Mouse (Mus musculus) frontal cortex, postnatal 25 days (tissue): ENCODE measurements around the gene Pdlim7.

ENCODE experiments used
- DNase-seq, 2 experiments: peaks; one replicate each; pipeline ENCODE4 v3.0.0; 2022; ENCODE audit warnings: low spot score in 2 of 2

Pdlim7 gene

DNA sequence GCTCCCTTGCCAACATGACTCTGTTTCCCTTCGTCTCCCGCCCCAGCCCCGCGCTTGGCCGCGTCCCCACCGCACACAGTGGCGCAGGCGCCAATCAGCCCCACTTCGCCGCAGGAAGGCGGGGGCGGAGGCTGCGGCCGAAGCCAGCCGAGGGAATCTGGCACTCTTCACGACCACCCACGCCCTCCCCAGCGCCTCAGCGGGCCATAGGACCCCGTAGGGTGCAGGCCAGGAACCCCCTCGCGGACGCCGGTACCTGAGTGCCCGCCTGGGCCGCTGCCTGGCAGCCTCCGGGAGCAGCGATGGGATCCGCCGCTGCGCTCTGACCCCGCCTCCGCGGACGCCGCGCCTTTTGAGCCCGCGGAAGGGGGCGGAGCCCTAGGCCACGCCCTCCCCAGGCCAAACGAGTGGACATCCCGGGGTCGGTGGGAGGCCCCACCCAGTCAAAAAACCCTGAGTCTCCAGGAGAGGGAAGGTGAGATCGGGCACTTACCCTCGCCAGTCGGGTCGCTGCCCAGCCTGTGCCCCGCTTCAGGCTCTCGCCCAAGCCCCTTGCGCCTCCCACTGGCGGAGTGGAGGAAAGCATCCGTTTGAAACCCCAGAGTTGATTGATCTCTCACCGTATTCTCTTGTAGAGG lies at the start of gene Pdlim7:
Pdlim7 (minus strand) TSS at position 566 of the 638 bp plus-strand sequence.
- peak; percentile 76 to 80 for DNase-seq

DNA sequence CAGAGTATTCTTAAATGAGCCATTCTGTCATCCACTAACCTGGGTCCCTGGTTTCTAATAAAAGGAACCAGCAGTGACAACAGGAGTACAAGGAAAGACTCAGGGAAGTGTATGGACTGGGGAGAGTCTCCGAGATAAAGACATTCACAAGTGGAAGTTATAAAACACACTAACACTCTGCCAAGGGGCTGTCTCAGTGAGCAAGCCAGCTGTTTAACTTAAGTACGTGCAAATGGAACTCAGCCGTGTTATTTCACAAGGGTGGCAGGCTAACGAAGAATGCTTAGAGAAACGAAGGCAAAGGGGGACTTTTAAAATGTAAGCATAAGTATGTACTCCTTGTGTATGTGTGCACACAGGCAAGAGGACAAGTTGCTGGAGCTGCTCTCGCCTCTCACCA lies 44.0 kb upstream of the Pdlim7 start:
- DNase-seq: no peak

DNA sequence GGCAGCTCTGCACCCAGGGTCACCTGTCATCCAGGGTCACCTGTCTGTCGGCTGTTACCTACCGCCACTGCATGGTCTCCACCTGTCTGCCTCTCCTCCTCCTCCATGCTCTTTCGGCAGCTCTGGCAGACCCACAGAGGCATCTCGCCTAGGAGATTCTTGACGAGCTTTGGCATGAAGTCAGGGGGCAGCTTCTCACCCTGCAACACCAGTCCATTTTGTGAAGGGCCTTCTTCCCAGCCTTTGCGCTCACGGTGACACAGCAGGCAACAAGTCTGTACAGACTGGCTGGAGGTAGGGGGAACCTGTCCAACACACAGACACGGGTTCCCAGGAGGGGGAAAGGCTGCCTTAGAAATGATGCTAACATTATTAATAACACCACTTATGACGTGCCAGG lies 42.4 kb upstream of the Pdlim7 start:
- DNase-seq: no peak

DNA sequence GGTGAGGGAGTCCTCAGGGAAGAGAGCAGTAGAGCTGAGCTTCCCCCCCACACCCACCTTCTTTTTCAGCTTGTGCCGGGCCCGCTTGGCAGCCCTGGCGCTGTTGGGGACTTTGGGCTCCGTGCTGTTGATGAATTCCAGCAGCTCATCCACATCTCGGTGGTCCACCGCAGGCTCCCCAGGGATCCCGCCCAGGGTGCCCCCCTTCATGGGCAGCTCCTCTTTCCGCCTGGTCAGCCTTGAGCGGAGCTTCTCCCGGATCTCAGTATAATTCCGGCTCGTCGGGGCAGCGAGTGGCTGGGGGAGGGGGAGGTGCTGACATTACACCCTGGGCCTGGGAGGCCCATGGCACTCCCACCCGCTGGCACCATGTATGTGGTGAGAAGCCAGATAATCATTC lies 35.6 kb upstream of the Pdlim7 start:
- DNase-seq: no peak

DNA sequence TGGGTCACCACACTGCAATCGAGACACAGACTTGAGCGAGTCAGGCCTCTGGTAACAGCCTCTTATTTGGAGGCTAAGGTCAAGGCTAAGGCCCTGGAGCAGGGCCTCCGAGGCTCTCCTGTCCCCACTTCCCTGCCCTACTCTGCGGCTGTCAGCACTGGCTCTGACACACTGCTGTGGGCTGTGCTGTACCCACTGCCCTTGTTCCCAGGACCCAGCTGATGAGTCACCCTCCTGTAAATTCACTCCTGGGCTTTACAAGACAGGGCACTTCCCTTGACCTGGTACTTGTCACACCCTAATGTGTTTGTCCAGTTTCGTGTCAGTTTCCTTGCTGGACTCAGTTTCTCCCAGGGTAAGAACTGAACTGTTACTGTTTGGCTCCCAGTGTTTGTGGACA lies 35.0 kb upstream of the Pdlim7 start:
- DNase-seq: no peak

DNA sequence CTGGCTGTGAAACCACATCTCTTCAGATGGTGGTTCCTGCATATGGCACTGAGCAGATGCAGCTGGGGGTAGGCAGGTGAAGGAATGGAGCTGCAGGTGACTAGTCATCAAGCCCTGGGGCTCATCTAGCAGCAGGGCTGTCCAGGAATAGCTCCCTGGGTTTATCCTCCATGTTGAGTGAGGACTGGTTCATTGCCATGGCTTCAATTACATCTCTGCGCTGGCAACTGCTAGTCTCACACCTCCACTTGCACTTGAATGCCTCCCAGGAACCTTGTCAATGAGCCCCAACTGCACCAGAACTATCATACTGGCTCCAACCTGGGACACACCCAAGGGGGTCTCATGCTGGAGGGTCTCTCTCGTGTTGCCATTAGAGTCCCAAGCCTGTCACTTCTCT lies 34.4 kb upstream of the Pdlim7 start:
- no peak for DNase-seq

DNA sequence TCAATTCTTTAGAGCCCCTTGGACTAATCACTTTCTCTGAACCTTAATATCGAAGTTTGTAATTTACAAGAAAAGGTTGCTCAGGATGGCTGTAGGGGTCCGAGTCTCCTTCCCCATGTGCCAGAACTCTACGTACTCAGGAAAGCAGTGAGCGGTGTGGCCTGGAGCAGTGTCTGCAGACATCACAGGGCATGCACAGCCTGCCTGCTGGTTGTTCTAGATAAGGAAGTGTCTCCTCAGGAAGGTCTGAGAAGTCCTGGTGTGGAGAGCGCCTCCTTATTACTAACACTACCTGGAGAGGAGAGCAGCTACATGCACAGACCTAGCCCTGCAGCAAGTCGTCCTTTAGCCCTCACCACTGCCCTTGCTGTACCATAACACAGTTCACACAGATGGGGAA lies 31.3 kb upstream of the Pdlim7 start:
- DNase-seq: no peak

DNA sequence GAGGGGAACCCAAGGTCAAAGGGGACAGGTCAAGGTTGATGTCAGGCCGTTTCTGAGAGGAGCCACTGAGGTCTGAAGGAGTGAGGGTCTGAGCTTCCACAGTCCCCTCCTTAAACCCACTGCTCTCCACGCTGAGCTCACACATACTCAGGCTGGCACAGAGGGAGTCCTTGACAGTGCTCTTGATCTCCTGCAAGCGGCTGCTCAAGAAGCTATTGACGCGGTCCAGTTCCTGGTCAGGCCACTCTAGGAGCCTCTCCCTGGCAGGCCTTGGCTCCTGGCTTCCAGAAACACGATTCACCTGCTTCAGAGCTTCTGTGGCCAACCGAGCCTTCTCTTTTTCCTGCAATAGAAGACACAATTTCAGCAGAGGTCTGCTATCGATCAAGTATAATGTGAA lies 30.0 kb upstream of the Pdlim7 start:
- no peak for DNase-seq

DNA sequence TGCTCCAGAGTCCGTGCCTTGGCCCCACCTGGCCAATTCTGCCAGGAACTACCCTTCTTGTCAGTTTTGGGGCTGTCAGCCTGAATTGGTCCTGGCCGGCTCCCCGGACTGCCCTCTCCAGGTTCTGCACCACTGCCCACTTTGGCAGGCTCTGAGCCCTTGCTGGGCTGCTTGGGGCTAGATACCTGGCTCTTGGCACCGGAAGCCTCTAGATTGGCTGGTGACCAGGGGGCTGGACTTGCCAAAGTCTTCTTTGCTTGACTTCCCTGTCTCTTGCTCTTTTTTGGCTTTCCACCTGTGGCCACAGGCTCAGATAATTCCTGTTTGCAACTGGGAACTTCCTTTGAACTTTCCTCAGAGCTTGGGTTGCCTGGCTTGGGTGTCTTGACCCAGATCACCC lies 29.4 kb upstream of the Pdlim7 start:
- DNase-seq: no peak

DNA sequence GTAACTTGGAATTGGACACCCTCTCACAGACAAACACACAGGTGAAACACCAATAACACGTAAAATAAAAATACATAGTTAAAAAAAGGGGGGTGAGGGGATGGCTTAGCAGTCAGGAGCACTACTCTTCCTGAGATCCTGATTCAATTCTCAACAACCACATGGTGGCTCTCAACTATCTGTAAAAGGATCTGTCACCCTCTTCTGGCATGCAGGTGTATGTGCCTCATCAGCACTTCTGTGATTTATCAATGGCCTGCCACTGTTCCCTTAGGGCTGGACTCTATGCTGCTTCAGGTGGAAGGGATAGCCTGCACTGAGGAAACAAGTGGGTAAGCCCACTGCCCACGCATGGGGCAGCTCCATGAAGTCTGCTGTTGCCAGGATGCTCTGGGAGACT lies 27.5 kb upstream of the Pdlim7 start:
- no peak for DNase-seq

DNA sequence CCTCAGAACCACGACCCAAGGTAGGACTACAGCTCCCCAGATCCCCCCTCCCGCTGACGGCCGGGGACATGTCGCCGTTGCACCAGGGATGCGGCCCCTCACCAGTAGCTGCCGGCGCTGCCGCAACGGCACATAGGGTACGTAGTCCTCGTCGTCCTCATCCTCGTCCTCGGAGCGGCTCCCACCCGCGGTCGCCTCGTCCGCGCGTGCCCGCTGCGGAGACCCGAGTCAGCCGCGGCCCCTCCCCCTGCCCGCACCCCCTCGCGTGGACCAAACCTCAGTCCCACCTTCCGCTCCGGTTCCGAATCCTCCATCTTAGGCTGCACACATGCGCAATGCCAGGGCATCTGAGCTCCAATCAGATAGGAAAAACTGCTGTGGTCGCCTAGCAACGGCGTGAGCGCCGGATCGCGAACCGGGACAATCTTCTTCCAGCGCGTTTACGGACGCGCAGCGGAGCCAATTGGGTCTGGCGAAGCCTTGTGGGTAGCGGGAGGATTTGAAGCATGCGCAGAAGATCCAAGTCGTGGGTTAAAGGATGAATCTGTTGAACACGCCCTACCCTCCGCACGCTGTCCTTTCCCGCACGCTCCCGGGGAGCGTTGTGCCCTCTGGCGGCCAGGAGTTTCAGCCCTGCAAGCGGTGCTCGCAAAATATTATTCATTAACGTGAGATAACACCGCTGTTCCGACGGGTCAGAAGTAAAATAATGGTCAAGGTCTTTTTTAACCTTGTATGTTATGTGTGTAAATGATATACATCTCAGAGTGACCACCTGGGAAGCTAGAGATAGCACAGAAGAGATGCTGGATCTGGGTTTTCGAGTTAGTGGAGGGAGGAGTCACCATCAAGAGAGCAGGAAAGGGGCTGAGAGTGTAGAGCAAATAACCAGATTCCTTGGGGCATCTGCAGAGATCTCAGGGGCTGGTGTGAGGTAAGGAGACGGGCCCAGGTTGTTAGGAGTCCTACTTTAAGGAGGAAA lies 23.0 kb upstream of the Pdlim7 start, which contains the start of gene Ddx41:
Ddx41 (minus strand) TSS at position 465 of the 982 bp plus-strand sequence.
- DNase-seq: peak; percentile 99 to 100

DNA sequence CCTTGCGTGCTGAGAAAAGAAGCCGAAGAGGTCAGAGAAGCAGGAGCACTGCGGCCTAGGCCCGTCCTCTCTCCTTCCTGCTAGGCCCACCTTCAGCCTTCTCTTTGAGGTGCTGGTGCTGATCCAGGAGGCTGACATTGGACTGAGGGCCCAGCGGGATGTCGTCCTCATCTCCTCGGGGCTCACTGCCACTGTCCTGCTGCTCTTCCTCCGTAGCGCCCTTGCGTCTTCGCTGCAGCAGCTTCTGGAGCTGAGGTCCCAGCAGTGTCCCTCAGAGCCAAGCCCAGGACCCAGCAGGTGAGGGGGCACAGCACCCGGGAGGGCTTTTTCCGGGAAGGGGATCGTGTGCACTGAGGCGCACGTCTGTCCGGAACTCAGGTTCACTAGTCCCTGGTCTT lies 22.3 kb upstream of the Pdlim7 start:
- DNase-seq: no peak

DNA sequence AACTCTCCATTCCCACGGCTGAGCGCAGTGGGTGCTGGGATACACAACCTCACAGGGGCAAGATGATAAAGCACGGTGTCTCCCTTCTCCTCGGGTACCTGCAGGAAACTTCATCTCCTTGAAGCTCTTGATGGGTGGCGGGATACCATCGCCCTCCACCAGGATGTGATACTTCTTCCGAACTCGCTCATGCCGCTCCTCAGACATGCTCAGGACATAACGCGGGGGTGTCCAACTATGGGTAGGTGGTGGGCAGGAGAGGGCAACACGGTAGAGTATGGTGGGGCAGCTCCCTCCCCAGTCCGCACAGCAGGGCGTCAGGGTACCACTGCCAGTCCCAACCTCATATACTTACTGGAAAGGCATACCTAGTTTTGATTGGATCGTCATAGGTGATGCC lies 21.7 kb upstream of the Pdlim7 start:
- DNase-seq: no peak

DNA sequence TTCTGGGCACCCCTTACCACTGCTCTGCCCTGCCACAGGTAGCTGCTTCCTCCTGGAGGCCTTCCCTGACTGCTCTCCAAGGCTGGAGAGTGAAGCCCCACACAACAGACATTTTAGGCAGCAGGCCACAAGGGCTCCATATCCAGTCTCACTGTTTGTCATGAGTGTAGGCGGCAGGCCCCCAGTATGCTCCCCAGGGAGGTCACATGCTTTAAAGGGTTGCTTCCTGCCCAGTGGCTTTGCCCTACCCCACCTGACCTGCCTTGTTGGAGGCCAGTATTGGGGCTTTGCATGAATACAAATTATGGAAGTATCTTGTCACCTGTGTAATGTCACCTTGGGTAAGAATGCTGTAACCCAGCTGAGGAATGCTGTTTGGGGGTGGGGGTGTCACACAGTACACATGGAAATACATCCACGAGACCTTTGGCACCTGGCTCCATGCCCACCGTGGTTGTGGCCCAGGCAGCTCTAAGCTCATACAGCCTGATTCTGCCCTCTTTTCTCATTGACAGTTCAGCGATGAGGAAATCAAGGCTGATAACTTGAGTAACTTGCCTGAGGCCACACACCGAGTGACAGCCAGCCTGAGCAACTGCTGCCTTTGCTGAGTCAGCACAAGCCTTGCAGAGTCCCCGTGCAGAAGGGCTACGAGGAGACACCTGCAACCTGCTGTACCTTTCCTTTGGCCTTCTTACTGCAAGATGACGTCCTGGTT lies 15.9 kb upstream of the Pdlim7 start, which contains the start of gene Dok3:
Dok3 (minus strand) TSS at position 99 of the 718 bp plus-strand sequence.
- no peak for DNase-seq

DNA sequence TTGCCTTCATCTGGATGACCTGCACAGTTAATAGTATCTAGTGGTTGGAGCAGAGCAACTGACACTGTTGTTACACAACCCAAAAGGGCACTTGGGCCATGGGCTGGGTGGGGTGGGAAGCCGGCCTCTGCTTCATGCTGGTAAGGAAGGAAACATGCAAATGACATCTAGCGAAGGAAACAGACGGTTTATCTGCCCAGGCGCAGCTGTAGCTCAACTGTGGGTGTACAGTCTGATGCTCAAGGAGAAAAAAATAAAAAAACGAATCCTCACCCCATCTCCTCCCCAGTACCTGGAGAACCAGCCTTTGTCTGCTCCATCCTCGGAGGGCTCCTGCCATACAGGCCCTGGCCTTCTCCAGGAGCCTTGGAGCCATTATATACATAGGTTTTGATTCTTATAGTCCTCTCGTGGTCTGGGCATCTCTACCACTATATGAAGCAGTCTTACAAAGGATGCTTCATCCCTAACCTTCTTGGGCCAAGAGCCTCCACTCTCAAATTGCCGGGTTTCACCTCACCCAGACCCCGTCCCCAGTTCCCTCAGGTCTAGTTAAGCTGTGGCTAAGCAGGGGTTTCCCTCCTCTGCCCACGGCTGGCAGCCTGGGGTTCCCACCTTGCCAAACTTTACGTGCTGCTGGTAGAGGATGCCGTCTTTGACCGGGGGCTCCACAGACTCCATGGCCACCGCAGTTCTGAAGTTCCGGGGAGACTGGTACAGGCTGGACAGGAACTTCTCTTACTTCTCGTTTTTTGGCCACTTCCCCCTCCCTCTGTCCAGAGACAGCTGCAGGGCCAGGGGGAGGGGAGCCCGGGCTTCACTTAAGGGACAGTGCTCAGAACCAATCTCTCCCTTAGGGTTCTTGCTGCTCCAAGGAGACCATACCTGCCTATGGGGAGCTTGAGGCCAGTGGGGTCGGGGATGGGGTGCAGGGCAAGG lies 14.6 kb upstream of the Pdlim7 start:
- no peak for DNase-seq

DNA sequence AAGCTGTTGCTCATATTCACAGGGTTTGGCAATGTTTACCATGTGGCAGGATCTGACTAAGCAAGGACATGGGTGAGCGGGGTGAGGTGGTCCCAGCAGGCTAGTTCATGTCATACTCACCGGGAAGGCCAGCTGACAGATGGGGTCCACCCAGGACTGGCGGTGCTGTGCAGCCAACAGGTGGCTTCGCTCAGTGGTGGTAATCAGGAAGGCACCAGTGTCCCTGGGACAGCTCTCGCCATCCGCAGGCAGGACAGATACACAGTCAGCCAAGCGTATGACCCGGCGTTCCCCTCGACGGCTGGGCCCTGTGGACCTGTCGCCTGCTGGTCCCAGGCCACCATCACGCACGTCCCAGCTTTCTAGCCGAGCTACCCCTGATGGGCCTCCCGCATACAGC lies 13.7 kb upstream of the Pdlim7 start:
- no peak for DNase-seq

DNA sequence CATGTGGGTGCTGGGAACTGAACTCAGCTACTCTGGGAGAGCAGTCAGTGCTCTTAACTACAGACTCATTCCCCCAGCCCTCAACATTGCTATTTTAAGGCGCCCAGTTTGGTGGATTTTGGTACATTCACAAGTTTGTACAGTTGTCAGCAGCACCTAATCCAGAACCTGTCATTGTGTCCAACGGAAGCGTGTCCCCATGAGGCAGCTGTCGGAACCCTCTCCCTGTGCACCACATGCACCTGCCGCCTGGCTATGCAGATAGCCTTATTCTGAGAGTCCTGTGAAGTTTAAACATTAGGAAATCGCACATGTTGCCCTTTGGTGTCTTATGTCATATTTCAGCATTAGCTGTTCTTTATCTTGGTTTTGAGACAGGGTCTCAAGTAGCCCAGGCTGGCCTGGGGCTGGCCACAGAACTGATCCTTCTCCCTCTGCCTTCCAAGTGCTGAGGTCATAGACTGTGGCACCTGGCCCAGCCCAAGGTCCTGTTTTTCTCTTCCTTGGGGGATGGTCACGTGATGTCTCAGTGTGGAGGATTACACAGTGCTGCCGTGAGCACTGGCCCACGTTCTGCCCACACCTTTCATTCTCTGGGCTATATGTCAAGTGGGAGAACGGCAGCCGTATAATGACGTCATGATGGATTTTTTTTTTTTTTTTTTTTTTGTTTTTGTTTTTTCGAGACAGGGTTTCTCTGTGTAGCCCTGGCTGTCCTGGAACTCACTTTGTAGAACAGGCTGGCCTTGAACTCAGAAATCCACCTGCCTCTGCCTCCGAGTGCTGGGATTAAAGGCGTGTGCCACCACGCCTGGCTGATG lies 12.5 kb upstream of the Pdlim7 start:
- DNase-seq: no peak

DNA sequence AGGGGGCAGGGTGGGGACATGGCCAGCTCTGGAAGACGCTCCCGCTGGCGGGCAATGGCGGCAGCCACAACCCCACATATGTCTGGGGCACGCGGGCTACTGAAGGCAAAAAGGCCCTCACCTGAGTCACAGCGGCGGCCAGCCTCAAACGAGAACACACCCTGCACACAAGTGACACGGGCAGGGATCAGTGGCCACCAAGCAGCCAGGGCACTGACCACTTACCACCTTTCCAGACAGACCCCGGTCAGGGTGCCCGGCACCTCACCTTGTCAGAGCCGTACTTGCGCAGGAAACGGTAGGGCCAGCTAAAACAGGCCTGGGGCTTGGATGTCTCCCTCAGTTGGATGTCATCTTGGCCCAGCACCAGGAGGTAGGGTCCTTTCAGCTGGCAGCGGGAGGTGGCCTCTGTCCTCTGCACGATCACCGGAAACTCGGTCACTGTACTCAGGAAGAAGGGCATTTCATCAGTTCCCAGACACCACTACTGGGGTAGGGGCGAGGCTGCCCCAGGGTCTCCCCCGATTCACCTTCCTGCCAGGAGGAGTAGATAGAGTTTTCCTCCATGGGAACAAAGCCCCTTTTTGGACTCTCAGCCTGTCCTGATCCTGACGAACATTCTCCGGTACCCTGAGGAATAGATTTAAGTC lies 10.6 kb upstream of the Pdlim7 start:
- no peak for DNase-seq

DNA sequence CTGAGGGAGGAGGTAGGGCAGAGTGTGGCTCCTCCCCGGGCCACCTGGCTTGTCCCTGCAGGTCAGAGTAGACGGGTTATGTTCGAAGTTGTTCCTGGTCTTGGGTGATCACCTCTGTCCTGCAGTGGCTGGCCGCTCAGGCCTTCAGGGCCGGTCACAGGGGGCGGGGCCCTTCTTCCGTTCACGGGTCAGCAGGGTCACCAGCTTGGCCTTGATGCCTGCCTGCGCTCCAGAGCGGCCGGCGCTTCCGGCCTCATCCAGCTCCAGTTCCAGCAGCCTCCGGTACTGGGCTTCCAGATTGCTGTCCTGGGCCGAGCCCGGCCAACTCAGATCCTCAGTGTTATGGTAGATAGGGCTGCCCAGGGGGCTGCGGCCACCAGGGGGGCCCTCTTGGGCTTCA lies 9.8 kb upstream of the Pdlim7 start:
- DNase-seq: no peak

DNA sequence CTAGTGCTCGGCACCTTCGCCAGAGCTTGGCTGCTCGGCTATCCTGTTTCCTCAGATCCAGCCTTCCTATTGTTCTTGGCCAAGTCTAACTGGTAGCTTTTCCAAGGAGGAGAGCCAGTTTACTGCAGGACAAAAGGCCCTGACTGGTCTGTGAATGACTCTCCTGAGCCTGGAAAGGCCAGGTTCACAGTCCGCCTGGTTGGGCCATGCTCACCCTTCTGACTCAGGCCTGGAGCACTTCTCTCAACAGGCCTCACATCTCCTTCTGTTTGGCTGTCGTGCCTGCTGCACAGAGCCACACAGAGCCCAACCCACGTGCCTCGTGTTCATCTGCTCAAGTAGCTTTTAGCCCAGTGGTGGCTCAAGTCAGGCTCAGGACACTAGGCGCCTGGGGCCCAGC lies 9.3 kb upstream of the Pdlim7 start:
- no peak for DNase-seq
